Mouse (Mus musculus) liver, embryonic 14.5 days (tissue): ENCODE data around the gene Macf1. TPM values are rescaled to one million over a fixed set of nuclear protein-coding genes. Genes with fewer than 3 reads are reported as not detected.
A peak's percentile ranks its signal among the peaks of the same experiment; 100 is the strongest.

Experiments used
- ATAC-seq: fragments of 200-750 bp; cut with Nextera tagmentation; 2 replicates; pipeline ENCODE4 v1.8.0; 2017; ENCODE audit warnings: moderate number of reproducible peaks, mild to moderate bottlenecking, moderate library complexity; ENCODE audit not compliant: insufficient read depth
- DNase-seq, 3 experiments: peaks; one replicate each; pipeline ENCODE4 v3.0.0-alpha.2; 2012 to 2013; ENCODE audit warnings: low read depth in 3 of 3, low spot score in 3 of 3
- H3K27ac ChIP-seq: fragments of 300-500 bp; sonication (generic); 2 replicates; pipeline ENCODE4 v1.5.1; 2014; ENCODE audit warnings: moderate library complexity, mild to moderate bottlenecking, control low read depth, inconsistent platforms
- H3K27me3 ChIP-seq: fragments of 300-500 bp; sonication (generic); 2 replicates; pipeline ENCODE4 v1.6.1; 2014; ENCODE audit warnings: mild to moderate bottlenecking, low read length, moderate library complexity; ENCODE audit not compliant: control insufficient read depth, insufficient read depth
- H3K36me3 ChIP-seq: fragments of 300-500 bp; sonication (generic); replicated peaks from 2 replicates; pipeline ENCODE4 v1.6.1; 2014; ENCODE audit warnings: low read depth; ENCODE audit not compliant: control insufficient read depth, insufficient read depth
- H3K4me1 ChIP-seq, 2 experiments: fragments of 200-500 bp in 1 of 2; fragments of 300-500 bp in 1 of 2; sonication (generic) in 1 of 2; replicated peaks; 2 replicates each; pipeline ENCODE4 v1.6.1; 2012 to 2014; ENCODE audit warnings: antibody characterized with exemption in 1 of 2, inconsistent platforms in 1 of 2, low read length in 1 of 2; ENCODE audit not compliant: control insufficient read depth in 2 of 2, insufficient read depth in 2 of 2
- H3K4me2 ChIP-seq: fragments of 300-500 bp; sonication (generic); 2 replicates; pipeline ENCODE4 v1.6.1; 2014; ENCODE audit warnings: low read depth, mild to moderate bottlenecking, control low read depth, moderate library complexity
- H3K4me3 ChIP-seq, 2 experiments: fragments of 200-500 bp in 1 of 2; fragments of 300-500 bp in 1 of 2; sonication (generic) in 1 of 2; 2 replicates each; pipeline ENCODE4 v1.5.1; 2012 to 2014; ENCODE audit warnings: low read depth in 2 of 2, low read length in 2 of 2, mild to moderate bottlenecking in 2 of 2, control low read depth in 1 of 2, inconsistent platforms in 1 of 2, moderate library complexity in 1 of 2; ENCODE audit not compliant: insufficient read depth in 1 of 2
- H3K9ac ChIP-seq: fragments of 300-500 bp; sonication (generic); replicated peaks from 2 replicates; pipeline ENCODE4 v1.6.1; 2014; ENCODE audit warnings: mild to moderate bottlenecking, control low read depth, moderate library complexity
- H3K9me3 ChIP-seq: fragments of 300-500 bp; sonication (generic); 2 replicates; pipeline ENCODE4 v1.6.1; 2016; ENCODE audit warnings: low read length, mixed read lengths; ENCODE audit not compliant: control insufficient read depth
- CTCF ChIP-seq: IDR thresholded peaks from 2 replicates; pipeline ENCODE4 v1.5.1; 2016; ENCODE audit warnings: antibody characterized with exemption, low read depth, control low read depth
- EP300 ChIP-seq: IDR thresholded peaks from 2 replicates; pipeline ENCODE4 v1.6.1; 2016; ENCODE audit warnings: antibody characterized with exemption, low read depth
- WGBS: fragments of 180-500 bp; shearing (Covaris S2); extraction: QIAGEN DNeasy Blood & Tissue Kit; methylation state at CpG from one replicate; pipeline ENCODE4 v1.1.7; 2014; ENCODE audit not compliant: insufficient replicate concordance; 5-methylcytosine and 5-hydroxymethylcytosine counted together
- polyA plus RNA-seq, 2 experiments: library from polyadenylated mRNA; depleted of rRNA in 1 of 2; stranded (reverse) in 1 of 2; unstranded in 1 of 2; fragments of >200 nt; fragmentation: Nextera tagmentation in 1 of 2; extraction: Ambion mirVana in 1 of 2; gene quantifications; 2 replicates each; pipeline versions ENCODE4 v1.2.1 to v1.2.3; 2012 to 2014

Macf1 gene
- polyA plus RNA-seq, 2 experiments = 13.4 to 15.1 TPM

DNA sequence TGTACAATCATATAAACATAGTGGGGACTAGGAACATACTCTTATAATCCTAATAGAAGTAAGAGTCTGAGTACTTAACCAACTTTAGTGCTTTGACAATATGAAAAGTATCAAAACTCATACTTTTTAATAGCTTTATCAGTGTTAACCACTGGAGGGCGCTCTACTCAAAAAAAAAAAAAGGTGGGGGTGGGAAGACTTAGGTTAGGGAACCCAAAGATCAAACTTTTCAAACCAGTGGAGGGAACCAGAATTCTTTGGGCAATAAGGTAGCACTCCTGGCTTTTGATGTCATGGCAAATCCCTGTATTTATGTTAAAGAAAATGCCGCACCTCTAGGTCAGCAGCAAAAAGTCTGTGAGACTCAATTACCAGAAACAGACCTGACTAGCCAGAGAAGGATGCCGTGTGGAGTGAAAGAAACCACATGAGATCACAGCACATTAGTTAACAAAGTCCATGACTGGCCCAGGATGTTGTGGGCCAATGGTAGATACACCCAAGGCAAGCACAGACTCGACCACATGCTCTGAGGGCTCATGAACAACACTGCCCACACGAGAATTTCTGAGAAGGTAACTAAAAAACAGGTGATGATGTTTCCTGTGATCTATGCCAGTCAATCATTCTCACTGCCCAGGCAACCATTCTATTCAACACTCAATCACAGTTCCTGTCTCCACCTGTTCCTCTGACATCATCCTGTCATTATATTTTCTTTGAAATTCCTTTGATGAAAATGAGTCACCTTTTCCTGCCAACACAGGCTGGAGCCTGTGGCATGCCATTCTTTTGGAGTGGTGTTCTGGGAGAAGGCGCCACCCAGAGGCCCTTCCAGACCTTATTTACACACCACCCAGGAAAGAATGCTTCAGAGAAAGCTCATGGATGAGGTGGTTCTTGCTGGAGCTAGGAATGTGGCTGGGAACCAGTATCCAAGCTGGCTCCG lies 95.5 kb downstream of the Macf1 start:
- WGBS = 30% methylated on average over 7 of the region's 7 CpGs
- Histone ChIP-seq H3K9ac (no peak overlapping the region), H3K4me2 (no peak overlapping the region), H3K4me3 (no peak overlapping the region), H3K9me3 (no peaks in the 10 kb centered on the region), H3K36me3 (no peaks in the 10 kb centered on the region), H3K27me3 (no peaks in the 10 kb centered on the region), H3K27ac (no peak overlapping the region), H3K4me1 (peaks cover 3 to 9% of the 10 kb centered on the region in 2 experiments; a peak in 2 of 4 replicates)
- no peak for ATAC-seq
- TF ChIP-seq EP300 = no peak
- TF ChIP-seq CTCF = no peak; the same call in 1 of the 2 replicates
- no peak for DNase-seq

GRCm38 (mm10) chr4:123587616-123588015 lies 96.5 kb downstream of the Macf1 start:
- Histone ChIP-seq H3K27me3 (no peaks in the 10 kb centered on the region), H3K4me3 (no peak overlapping the region), H3K9ac (no peak overlapping the region), H3K4me1 (peaks cover 3 to 8% of the 10 kb centered on the region in 2 experiments; a peak in 2 of 4 replicates), H3K9me3 (no peaks in the 10 kb centered on the region), H3K27ac (no peak overlapping the region), H3K36me3 (no peaks in the 10 kb centered on the region), H3K4me2 (no peak overlapping the region)
- DNase-seq (no peak), ATAC-seq (no peak)
- TF ChIP-seq CTCF (no peak), EP300 (no peak)
- 73% methylated on average over 3 of the region's 3 CpGs for WGBS

DNA sequence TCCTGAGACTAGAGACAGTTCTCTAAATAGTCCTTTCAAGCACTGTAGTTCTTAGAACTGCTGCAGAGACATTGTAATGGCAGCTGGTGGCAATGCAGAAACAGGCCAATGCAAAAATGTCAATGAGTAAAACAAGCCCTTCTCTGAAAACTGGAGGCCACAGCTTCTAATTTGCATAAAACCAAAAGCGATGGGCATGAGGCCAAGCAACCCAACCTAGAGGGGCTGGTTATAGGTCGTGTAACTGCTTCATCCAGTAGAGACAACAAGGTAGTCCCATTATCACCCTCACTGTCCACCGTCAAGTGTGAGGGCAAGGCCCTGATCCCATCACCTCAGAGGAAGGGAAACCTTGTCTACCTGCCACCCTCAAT lies 99.5 kb downstream of the Macf1 start:
- ATAC-seq = no peak
- peaks cover 3 to 8% of the 10 kb centered on the region in 2 experiments; a peak in 2 of 4 replicates for H3K4me1 ChIP-seq
- no peaks in the 10 kb centered on the region for H3K36me3 ChIP-seq
- H3K4me3 ChIP-seq = no peak overlapping the region
- H3K27ac ChIP-seq = no peak overlapping the region
- TF ChIP-seq EP300 = no peak
- no peak for TF ChIP-seq CTCF
- DNase-seq = no peak
- H3K27me3 ChIP-seq = no peaks in the 10 kb centered on the region
- H3K9me3 ChIP-seq = no peaks in the 10 kb centered on the region
- no peak overlapping the region for H3K9ac ChIP-seq
- WGBS = 46% methylated on average over 3 of the region's 3 CpGs
- no peak overlapping the region for H3K4me2 ChIP-seq

- WGBS = 24% methylated on average over 8 of the region's 8 CpGs
- no peak for DNase-seq
Measured at GRCm38 (mm10) chr4:123584084-123584719, 100.0 kb downstream of the Macf1 start.

More at GRCm38 (mm10) chr4:123584084-123584719, 100.0 kb downstream of the Macf1 start:
- Histone ChIP-seq H3K27ac (no peak overlapping the region), H3K9me3 (no peaks in the 10 kb centered on the region), H3K4me3 (no peak overlapping the region), H3K4me2 (no peak overlapping the region), H3K4me1 (peaks cover 3 to 8% of the 10 kb centered on the region in 2 experiments; a peak in 2 of 4 replicates), H3K27me3 (no peaks in the 10 kb centered on the region), H3K9ac (no peak overlapping the region), H3K36me3 (no peaks in the 10 kb centered on the region)
- TF ChIP-seq EP300 (0 out of 2 replicates have a peak, but pooled peaks have one; percentile 28), CTCF (peak; percentile 49; the same call in 1 of the 2 replicates)
- peak; percentile 81 for ATAC-seq
